Mouse (Mus musculus) erythroid progenitor cell, adult 5-6 weeks (primary cell): Measurements from ENCODE around the gene Akap13. TPM values are rescaled to one million over a fixed set of nuclear protein-coding genes. Genes with fewer than 3 reads are reported as not detected.

Experiments
- ATAC-seq: replicated peaks from 2 replicates; pipeline ENCODE4 v1.8.0; 2016; ENCODE audit warnings: moderate number of reproducible peaks, mild to moderate bottlenecking, moderate TSS enrichment, inconsistent platforms; ENCODE audit not compliant: poor library complexity, low FRiP score, severe bottlenecking
- total RNA-seq, 2 experiments: library from RNA; stranded (forward) in 1 of 2; stranded (reverse) in 1 of 2; fragments of 150-400 nt in 1 of 2; fragments of 186-747, 209-891 nt in 1 of 2; gene quantifications; 2 replicates each; pipeline versions ENCODE4 v1.2.3 to v1.2.4; 2015 to 2017; ENCODE audit warnings: low replicate concordance in 2 of 2

Akap13 gene
- total RNA-seq, 2 experiments from 2014 or later: 195 to 563 TPM

DNA sequence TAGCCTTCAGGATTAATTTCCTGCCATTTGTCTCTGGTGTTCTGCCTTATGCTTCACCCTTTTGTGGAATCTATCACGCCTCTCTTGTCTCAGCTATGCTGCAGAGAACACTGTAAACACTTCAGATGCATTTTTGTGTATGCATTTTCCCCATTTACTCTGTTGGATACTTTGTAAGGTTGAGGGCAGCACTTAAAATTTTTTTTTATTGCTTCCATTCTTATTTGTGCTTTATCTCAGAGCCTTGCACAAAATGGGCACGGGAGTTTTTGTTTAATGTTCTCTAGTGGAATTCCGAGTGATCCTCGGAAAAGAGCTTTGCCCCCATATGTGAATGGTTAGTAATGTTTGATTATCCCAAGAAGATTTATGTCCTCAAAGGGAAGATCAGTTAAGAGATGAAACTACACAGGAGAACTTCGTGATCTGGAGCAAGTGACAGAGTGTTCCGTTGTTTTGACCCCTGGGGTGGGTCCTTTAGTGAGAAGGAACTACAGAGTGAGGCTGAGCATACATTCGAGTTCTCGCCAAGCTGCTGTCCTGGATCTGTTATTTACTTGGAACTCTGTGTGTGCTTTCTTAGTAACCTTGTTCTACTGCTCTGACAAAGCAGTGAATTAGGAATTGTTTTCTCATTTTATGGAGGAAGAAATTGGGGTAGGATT lies 97.8 kb downstream of the Akap13 start:
- no peak for ATAC-seq

DNA sequence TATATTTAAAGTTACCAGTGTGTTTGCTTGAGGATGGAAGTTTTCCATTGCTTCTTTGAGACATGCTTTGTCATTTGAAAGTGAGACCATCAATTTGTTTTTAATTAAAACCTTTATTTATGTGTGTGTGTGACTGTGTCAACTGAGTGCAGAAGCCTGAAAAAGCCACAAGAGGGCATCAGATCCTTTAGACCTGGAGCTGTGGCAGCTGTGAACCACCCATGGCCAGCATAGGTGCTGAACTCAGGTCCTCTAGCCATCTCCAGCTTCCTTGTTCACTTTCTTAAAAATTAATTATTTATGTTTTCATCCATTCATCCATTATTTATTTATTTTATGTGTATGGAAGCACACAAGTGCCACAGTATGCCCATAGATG lies 98.3 kb downstream of the Akap13 start:
- peak; percentile 73; the same call in 1 of the 2 replicates for ATAC-seq

GRCm38 (mm10) chr7:75554065-75554464 lies 98.7 kb downstream of the Akap13 start:
- no peak for ATAC-seq

DNA sequence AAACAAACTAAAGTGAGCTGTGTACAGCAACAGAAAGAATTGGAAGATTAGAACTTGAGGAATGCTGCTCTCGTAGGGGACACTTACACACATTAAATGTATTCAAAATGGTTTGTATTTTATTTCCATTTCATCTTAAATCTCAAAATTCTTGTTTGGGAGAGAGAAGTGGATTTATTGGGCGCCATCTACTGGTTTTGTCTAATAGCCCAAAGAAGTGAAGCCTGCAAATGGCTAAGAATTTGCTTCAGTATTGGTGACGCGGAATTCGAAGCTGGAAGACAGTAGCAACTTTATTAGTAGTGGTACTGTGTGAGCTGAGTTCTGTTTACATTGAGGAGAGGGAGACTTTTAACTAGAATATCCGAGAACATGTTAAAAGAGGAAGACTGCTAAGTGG lies 100.6 kb downstream of the Akap13 start:
- no peak for ATAC-seq

DNA sequence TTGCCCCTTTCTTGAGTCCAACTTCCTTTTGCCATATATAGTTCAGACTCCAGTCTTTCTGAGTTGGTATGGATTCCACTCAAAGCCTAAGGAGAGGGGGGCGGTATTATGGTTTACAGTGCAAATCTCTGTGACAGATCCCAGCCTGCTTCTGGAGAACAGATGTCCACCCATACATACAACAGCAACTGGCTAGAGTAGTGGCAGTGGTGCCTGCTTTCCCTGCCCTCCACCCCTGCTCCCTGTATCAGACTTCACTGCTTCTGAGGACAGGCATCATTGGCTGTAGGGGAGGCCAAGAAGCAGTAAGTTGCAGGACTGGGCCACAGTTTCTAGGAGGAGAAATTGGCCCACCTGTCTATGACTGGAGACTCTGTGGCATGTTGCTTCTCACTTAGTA lies 102.9 kb downstream of the Akap13 start:
- no peak for ATAC-seq

GRCm38 (mm10) chr7:75559119-75559518 lies 103.8 kb downstream of the Akap13 start:
- ATAC-seq: no peak

DNA sequence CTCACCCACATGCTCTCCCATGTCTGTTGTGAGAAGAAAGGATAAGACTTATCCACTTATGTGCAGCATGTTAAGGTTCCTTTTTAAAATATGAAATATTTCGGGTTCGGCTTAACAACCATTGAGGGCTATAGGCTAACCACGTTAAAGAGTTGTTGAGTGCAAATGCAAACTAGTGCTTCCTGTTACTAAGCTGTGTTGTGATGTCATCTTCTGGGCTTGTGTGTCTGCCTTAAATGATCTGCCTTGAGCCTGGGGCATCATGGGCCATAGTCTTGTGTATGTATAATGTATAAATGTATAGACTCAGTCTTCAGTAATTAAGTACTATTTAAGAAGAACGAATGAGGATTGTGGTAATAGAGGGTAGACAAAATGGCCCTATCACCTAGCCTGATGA lies 104.6 kb downstream of the Akap13 start:
- ATAC-seq: no peak

GRCm38 (mm10) chr7:75560566-75560965 lies 105.2 kb downstream of the Akap13 start:
- ATAC-seq: no peak

- ATAC-seq: no peak
Measured at GRCm38 (mm10) chr7:75561134-75561533, 105.8 kb downstream of the Akap13 start.

- no peak for ATAC-seq
Measured at GRCm38 (mm10) chr7:75568276-75568675, 112.9 kb downstream of the Akap13 start.

DNA sequence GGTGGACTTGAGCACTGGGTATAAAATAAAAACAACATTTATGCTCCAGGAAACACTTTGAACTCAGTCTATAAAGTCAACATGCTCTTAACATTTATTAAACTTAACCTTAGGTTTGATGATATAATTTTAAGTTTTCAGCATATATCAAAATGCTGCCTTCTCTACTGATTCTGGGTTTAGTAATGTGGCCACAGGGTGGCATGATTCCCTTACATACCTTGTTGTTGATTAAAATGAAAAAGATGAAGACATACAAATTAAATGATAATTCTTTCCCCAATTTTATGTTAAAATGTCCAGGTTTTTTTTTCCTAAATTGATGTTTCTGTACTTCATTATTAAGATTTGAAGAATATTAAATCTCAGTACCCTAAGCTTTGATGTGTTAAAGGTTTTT lies 113.5 kb downstream of the Akap13 start:
- ATAC-seq: no peak

DNA sequence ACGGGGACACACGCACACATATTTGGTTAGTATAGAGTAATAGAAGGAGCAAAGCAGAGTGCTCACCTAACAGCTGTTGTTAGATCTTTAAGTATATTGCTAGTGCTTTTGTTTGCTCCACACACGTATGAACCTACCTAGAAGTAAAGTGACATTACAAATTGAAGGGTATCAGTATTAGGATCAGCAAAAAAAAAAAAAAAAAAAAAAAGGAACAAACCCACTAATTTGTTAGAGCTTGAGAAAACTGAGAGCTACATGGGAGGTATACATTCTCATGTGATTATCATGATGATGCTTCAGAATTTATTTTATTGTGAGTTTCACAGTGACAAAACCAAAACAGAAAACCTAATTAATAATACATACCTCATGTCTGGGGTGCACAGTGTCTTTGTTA lies 114.9 kb downstream of the Akap13 start:
- ATAC-seq: no peak

- no peak for ATAC-seq
Measured at GRCm38 (mm10) chr7:75571078-75571477, 115.7 kb downstream of the Akap13 start.

GRCm38 (mm10) chr7:75572127-75572526 lies 116.8 kb downstream of the Akap13 start:
- peak; percentile 71 for ATAC-seq

- ATAC-seq: no peak
Measured at GRCm38 (mm10) chr7:75575120-75575649, 119.9 kb downstream of the Akap13 start.

DNA sequence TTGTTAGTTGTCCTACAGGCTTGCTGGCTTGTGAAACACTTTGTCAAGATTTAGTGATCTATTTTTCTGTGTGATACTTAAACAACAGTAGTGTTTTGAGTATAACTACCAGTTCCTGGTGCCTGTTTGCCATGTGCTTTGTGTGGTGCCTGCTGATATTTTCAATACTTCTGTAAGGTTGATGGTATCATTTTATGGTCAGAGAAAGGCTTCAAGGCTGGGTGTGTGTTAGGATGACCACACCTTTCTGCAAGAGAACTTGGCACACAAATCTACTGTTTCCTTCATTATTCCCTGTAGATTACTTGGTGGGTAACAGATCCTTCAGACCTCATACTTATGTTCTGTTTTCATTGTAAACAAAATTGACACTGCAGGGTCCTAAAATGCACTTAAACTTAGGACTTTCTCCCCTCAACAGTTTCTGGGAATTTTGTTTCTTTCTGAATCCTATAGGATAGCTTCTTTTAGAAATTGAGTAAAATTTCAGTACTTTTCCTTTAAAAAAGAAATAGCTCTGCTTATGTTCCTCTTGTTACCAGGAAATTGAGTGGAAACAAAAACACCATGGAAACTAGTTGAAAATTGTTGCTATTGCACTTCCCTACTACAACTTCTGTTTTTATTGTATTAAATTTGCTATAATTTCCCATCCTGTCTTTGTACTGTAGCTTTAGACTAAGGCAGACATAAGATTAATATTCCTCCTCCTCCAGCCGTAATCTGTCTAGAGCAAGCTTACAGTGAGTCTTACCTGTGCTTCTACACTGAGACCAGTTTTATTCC lies 120.7 kb downstream of the Akap13 start:
- ATAC-seq: no peak

DNA sequence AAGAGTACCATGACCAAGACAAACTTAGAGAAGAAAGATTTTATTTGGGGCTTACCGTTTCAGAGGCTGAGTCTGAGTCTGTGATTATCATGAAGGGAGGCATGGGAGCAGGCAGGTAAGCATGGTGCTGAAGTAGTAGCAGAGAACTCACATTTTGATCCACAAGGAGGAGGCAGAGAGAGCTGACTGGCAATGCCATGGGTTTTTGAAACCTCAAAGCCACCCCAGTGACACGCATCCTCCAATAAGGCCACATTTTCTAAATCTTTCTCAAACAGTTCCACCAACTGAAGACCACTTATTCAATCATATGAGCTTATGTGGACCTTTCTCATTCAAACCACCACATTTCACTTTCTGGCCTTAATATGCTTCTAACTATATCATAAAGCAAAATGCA lies 121.5 kb downstream of the Akap13 start:
- ATAC-seq: no peak

- ATAC-seq: no peak
Measured at GRCm38 (mm10) chr7:75577353-75577752, 122.0 kb downstream of the Akap13 start.

DNA sequence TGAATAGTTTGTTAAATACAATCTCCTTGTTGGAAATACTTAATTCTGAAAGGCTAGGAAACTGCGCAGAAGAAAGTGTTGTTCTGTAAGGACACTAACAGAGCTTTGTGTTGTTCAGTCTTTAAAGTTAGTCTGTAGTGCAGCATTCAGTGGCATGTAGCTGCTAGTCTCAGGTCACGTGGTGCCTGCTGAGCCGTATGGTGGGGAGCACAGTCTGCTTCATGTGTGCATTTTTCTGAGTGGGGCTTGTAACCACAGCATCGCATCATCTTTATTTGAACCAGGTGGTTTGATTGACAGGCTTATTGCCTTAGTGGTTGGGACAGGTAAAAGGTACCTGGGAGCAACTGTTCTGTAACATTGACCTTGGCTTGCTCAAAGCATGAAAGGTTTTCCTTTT lies 123.3 kb downstream of the Akap13 start:
- no peak for ATAC-seq

- no peak for ATAC-seq
Measured at GRCm38 (mm10) chr7:75582091-75582490, 126.8 kb downstream of the Akap13 start.

- no peak for ATAC-seq
Measured at GRCm38 (mm10) chr7:75584100-75584499, 128.8 kb downstream of the Akap13 start.
